Mouse (Mus musculus): ENCODE results near the gene Prss57. TPM values are rescaled to one million over a fixed set of nuclear protein-coding genes. Genes with fewer than 3 reads are reported as not detected.
A peak's percentile ranks its signal among the peaks of the same experiment; 100 is the strongest.
"Not testable (repeated sequence)": the region's sequence is repeated elsewhere in the genome, so short reads cannot be mapped to it uniquely, and the experiment has no call there.

Gene Prss57
- total and polyA plus RNA-seq, 2 experiments from 2014 or later: 0.33 to 1.8 TPM

- 59% methylated on average over 2 of the region's 2 CpGs for WGBS
- Histone ChIP-seq H3K27me3 (ENCODE audit: insufficient read depth, low read length) (no peaks in the 10 kb centered on the region), H3K9ac (replicated peaks; ENCODE audit: low read length) (peak overlapping the region; percentile 93), H3K4me1 (ENCODE audit: insufficient read depth, low read length) (peaks cover 17% of the 10 kb centered on the region), H3K4me2 (ENCODE audit: low read depth, low read length) (peak overlapping the region; percentile 70), H3K27ac (no peak overlapping the region), H3K9me3 (ENCODE audit: low read length) (no peaks in the 10 kb centered on the region), H3K36me3 (ENCODE audit: insufficient read depth, low read length) (peaks cover 19% of the 10 kb centered on the region), H3K4me3 (ENCODE audit: low read length) (peak overlapping the region; percentile 92)
- ATAC-seq: no peak
- TF ChIP-seq CTCF (IDR thresholded peaks at IDR 0.05; ENCODE audit: low read depth): no peak
- no peak for DNase-seq (ENCODE audit: low spot score)
Measured at GRCm38 (mm10) chr10:79765228-79765745, 25.5 kb downstream of the Prss57 start.

GRCm38 (mm10) chr10:79764234-79764633 lies 26.5 kb downstream of the Prss57 start:
- ATAC-seq (no peak), DNase-seq (ENCODE audit: low spot score) (no peak)
- H3K27ac ChIP-seq: no peak overlapping the region
- WGBS: 88% methylated on average over 7 of the region's 7 CpGs
- no peak for TF ChIP-seq CTCF (IDR thresholded peaks at IDR 0.05; ENCODE audit: low read depth)
- peaks cover 17% of the 10 kb centered on the region for H3K4me1 ChIP-seq (ENCODE audit: insufficient read depth, low read length)
- H3K9me3 ChIP-seq (ENCODE audit: low read length): no peaks in the 10 kb centered on the region
- H3K4me3 ChIP-seq (ENCODE audit: low read length): no peak overlapping the region
- H3K36me3 ChIP-seq (ENCODE audit: insufficient read depth, low read length): peaks cover 21% of the 10 kb centered on the region
- H3K9ac ChIP-seq (replicated peaks; ENCODE audit: low read length): no peak overlapping the region
- no peaks in the 10 kb centered on the region for H3K27me3 ChIP-seq (ENCODE audit: insufficient read depth, low read length)
- no peak overlapping the region for H3K4me2 ChIP-seq (ENCODE audit: low read depth, low read length)

- Histone ChIP-seq H3K4me2 (ENCODE audit: low read depth, low read length) (no peak overlapping the region), H3K4me1 (ENCODE audit: insufficient read depth, low read length) (peaks cover 12% of the 10 kb centered on the region), H3K36me3 (ENCODE audit: insufficient read depth, low read length) (peaks cover 34% of the 10 kb centered on the region), H3K4me3 (ENCODE audit: low read length) (no peak overlapping the region), H3K9me3 (ENCODE audit: low read length) (no peaks in the 10 kb centered on the region), H3K27ac (no peak overlapping the region), H3K9ac (replicated peaks; ENCODE audit: low read length) (no peak overlapping the region), H3K27me3 (ENCODE audit: insufficient read depth, low read length) (no peaks in the 10 kb centered on the region)
- 93% methylated on average over 3 of the region's 3 CpGs for WGBS
- ATAC-seq (no peak), DNase-seq (ENCODE audit: low spot score) (no peak)
- TF ChIP-seq CTCF (IDR thresholded peaks at IDR 0.05; ENCODE audit: low read depth): no peak
Measured at GRCm38 (mm10) chr10:79762875-79763274, 27.9 kb downstream of the Prss57 start.

- no peak for TF ChIP-seq CTCF (IDR thresholded peaks at IDR 0.05; ENCODE audit: low read depth)
- Histone ChIP-seq H3K4me3 (ENCODE audit: low read length) (no peak overlapping the region), H3K9ac (replicated peaks; ENCODE audit: low read length) (no peak overlapping the region), H3K4me2 (ENCODE audit: low read depth, low read length) (no peak overlapping the region), H3K36me3 (ENCODE audit: insufficient read depth, low read length) (peaks cover 40% of the 10 kb centered on the region), H3K27ac (no peak overlapping the region), H3K27me3 (ENCODE audit: insufficient read depth, low read length) (no peaks in the 10 kb centered on the region), H3K9me3 (ENCODE audit: low read length) (no peaks in the 10 kb centered on the region), H3K4me1 (ENCODE audit: insufficient read depth, low read length) (peaks cover 5% of the 10 kb centered on the region)
- ATAC-seq: no peak
- no peak for DNase-seq (ENCODE audit: low spot score)
- WGBS: 90% methylated on average over 11 of the region's 11 CpGs
Measured at GRCm38 (mm10) chr10:79760603-79761143, 30.1 kb downstream of the Prss57 start.

- not testable (repeated sequence) for H3K4me3 ChIP-seq (ENCODE audit: low read length); H3K4me2 ChIP-seq (ENCODE audit: low read depth, low read length); H3K27ac ChIP-seq; H3K27me3 ChIP-seq (ENCODE audit: insufficient read depth, low read length); H3K9ac ChIP-seq (replicated peaks; ENCODE audit: low read length); H3K9me3 ChIP-seq (ENCODE audit: low read length); DNase-seq (ENCODE audit: low spot score); ATAC-seq; H3K4me1 ChIP-seq (ENCODE audit: insufficient read depth, low read length)
- WGBS: 93% methylated on average over 1 of the region's 1 CpGs
- peaks cover 40% of the 10 kb centered on the region for H3K36me3 ChIP-seq (ENCODE audit: insufficient read depth, low read length)
Measured at GRCm38 (mm10) chr10:79759675-79760074, 31.1 kb downstream of the Prss57 start.

- H3K9ac ChIP-seq (replicated peaks; ENCODE audit: low read length): no peak overlapping the region
- H3K27ac ChIP-seq: no peak overlapping the region
- no peak for TF ChIP-seq CTCF (IDR thresholded peaks at IDR 0.05; ENCODE audit: low read depth)
- H3K4me2 ChIP-seq (ENCODE audit: low read depth, low read length): no peak overlapping the region
- no peaks in the 10 kb centered on the region for H3K4me1 ChIP-seq (ENCODE audit: insufficient read depth, low read length)
- no peaks in the 10 kb centered on the region for H3K27me3 ChIP-seq (ENCODE audit: insufficient read depth, low read length)
- no peak overlapping the region for H3K4me3 ChIP-seq (ENCODE audit: low read length)
- peaks cover 35% of the 10 kb centered on the region for H3K36me3 ChIP-seq (ENCODE audit: insufficient read depth, low read length)
- WGBS: 88% methylated on average over 24 of the region's 24 CpGs
- H3K9me3 ChIP-seq (ENCODE audit: low read length): no peaks in the 10 kb centered on the region
- no peak for DNase-seq (ENCODE audit: low spot score)
- ATAC-seq: no peak
Measured at GRCm38 (mm10) chr10:79756660-79757059, 34.1 kb downstream of the Prss57 start.

- Histone ChIP-seq H3K9ac (replicated peaks; ENCODE audit: low read length) (no peak overlapping the region), H3K27me3 (ENCODE audit: insufficient read depth, low read length) (no peaks in the 10 kb centered on the region), H3K4me1 (ENCODE audit: insufficient read depth, low read length) (no peaks in the 10 kb centered on the region), H3K9me3 (ENCODE audit: low read length) (no peaks in the 10 kb centered on the region), H3K4me2 (ENCODE audit: low read depth, low read length) (no peak overlapping the region), H3K4me3 (ENCODE audit: low read length) (no peak overlapping the region), H3K27ac (no peak overlapping the region), H3K36me3 (ENCODE audit: insufficient read depth, low read length) (peaks cover 27% of the 10 kb centered on the region)
- DNase-seq (ENCODE audit: low spot score): no peak
- ATAC-seq: peak; percentile 20; the same call in 1 of the 2 replicates
- WGBS: 82% methylated on average over 3 of the region's 3 CpGs
- no peak for TF ChIP-seq CTCF (IDR thresholded peaks at IDR 0.05; ENCODE audit: low read depth)
Measured at GRCm38 (mm10) chr10:79755854-79756253, 34.9 kb downstream of the Prss57 start.

All from hindbrain, postnatal 0 days (tissue).